Mouse (Mus musculus): ENCODE measurements at regions not wholly inside any gene's neighbourhood (a gene's known extent, or its start where the extent isn't known, plus 50 kb on each side); places are given as distances from the start of the nearest gene placed in this dataset.
A peak's percentile ranks its signal among the peaks of the same experiment; 100 is the strongest.

DNA sequence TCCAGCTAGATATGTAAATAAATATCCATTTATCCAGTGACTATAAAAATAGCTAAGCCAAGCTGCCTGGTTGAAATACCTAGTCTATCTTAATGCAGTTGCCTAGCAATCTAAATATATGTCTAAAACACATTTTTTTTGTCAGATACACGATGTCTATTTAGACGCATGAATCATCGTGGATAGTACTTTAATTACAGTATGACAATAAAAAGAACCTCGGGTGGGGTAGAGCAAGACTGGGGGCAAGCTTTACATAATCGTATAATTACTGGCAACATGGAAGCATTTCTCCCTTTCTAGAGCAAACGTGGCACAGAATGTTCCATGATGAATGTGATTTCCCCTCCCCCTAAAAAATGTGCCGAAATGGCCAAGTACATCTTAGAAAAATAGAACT is 180.4 kb downstream of the Gm19935 start:
- DNase-seq (ENCODE audit: low read depth, low spot score) = no peak

DNA sequence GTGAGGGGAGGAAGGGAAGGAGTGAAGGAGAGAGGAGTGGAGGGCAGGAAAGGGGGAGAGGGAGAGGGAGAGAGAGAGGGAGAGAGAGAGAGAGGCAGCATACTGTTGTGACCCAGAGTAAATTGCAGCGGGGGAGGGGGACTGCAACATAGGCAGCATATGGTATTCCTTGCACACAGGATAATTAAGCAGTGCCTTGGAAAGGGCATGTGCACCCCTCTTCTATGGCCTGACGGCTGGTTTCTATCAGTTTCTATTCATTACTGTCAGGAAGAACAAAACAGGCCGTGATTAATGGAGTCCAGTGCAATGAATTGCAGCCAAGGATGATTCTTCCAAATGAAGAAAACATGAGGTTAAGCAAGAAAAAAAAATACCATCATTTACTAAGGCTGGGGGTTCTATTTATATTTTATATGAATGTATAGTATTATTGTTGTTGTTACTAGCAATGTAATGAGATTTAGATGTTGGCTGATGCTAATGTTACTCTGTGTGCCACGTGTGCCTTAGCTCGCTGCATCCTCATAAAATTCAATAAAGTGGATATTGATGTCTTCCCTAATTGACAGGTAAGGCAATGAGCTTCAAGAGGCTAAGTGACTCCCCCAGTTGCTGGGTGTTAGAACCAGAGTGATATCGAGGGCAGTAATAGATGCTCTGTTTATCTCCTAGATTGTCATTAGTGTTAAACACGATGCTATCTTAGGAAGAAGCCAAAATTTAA is 181.3 kb downstream of the Gm19935 start:
- no peak for DNase-seq (ENCODE audit: low read depth, low spot score)

DNA sequence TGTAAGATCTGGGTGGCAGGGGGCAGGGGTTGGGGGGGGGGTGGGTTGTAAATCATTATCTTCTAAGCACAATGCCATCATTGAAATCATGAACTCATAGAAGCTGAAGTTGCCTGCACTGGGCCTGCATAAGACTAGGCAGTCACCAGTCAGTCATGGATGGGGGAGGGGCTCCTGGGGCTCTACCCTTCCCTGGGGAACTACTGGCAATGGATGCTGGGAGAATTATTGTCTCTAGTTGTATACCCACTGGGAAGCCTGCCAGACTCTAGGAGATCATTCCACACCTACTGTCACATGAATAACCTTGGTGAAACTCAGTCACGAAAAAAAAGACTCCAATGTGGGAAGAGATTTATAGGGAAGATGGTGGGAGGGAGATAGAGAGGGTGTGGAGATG is 186.4 kb downstream of the Gm19935 start:
- no peak for DNase-seq (ENCODE audit: low read depth, low spot score)

DNA sequence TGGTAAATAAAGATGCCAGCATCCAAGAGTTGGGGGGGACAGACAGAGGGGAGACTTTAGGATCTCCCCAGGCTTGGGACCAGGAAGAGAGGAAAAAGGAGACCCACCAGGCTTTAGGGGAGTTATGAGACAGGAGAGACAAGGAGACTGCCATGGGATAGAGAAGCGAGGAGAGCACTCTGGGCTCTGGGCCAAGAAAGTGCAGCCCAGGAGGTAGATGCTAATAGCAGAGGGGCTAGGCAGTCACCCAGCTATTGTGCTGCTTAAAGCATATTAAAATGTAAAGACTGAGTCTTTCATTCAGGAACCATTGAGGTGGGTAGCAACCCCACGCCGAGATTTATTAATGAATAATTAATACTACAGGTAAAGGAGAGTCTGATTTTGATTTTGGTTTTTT is 208.8 kb downstream of the Gm19935 start:
- DNase-seq (ENCODE audit: low read depth, low spot score) = no peak

DNA sequence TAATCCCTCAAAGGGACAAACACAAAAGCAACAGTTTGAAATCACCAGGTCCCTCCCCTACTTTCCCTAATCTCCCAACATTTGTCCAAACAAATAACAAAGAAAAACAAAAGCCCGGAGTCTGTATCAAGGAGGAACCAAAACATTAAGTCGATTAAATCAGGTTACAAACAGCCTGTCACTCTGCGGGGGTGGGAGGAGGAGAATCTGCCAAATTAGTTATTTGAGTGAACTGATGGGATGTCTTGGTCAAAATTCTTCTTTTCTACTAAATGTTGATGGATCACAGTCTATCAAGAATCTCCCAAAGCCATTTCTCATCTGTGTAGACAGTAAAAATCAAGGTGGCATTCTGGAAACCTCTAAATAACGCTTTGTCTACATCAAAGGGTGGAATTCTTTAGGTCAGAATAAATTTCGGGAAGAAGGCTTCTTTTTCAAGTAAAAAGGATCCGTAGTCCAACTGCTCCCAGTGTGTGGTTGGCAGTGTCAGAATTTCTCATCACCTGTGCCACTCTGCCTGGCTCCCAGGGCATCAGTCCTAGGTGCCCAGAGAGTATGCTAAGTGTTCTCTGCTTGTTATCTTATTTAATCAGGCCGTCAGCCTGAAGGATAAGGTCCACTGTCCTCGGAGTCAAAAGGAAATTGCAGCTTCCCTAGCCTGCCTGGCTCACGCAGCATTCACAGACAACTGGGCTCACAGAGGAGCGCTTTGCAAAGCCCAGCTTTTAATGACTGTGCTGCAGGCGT is 216.1 kb downstream of the Gm19935 start:
- DNase-seq (ENCODE audit: low read depth, low spot score) = no peak

DNA sequence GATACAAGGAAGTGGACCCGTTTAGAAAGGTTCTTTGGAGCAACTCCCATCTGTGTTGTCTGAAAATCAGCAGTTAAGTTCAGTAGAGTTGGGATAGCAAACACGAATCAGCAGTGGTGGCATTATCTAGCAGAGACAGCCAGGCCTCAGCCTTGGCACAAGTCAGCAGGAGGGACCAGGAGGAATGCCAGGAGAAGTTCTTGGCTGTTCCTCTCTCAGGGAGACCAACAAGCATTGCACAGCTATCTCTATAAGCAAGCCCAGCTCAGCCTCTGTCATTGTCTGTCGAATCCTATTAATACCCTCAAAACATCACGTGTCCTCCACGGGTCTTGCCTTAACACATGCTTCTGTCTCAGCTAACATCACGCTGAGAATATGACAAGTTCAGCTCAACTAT is 219.8 kb downstream of the Gm19935 start:
- DNase-seq (ENCODE audit: low read depth, low spot score) = no peak

DNA sequence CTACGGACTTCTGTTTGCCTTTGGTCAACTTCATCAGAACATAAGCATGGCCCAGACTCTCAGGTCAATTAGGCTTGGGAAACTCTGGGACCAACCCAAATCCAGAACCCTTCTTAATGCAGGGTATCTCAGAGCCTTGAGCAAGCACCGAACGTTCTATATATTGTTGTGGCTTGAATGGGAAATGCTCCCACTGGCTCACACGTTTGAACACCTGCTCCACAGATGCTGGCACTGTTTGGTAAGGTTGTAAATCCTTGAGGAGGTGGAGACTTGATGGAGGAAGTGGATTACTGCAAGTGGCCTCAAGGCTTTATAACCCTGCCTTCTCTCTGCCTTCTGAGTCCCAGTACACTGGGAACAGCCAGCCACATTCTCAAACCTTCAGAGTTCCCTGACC is 231.3 kb upstream of the Tox3 start:
- no peak for DNase-seq (ENCODE audit: low read depth, low spot score)

DNA sequence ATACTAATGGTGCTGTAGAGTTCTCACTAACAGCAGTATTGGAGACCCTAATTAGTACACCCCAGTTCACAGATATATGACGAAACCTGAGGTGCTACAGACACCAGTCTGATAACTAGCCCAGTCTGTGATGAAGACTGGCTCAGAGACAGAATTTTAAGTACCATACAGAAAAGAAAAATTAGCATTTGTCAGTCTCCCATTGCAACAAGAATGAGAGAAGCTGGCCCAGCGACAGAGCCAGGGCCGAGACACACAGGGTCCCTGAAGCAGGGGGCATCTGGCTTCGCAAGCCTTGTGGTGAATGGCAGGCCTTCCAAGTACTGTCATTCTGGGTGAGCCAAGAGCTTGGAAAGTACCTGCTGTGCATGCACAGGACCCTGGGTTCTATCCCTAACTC is 228.8 kb upstream of the Tox3 start:
- DNase-seq (ENCODE audit: low read depth, low spot score) = no peak

DNA sequence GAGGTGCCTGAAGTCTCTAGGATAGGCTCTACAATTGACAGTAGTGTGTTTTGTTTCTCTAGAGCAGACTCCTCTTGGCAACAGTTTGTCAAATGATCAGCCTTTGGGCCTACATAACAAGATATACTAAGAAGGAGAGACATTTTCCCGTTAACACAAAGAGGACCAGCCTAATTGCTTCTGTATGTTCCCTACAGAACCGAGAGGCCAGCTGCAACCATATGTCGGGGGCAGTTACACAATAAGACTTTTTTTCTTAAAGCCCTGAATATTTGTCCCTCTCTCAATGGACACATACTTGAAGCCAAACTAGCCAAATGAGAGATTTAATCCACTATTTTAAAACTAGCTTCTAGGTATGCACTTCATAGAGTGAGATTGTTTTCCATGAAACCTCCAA is 226.5 kb upstream of the Tox3 start:
- DNase-seq (ENCODE audit: low read depth, low spot score) = no peak

DNA sequence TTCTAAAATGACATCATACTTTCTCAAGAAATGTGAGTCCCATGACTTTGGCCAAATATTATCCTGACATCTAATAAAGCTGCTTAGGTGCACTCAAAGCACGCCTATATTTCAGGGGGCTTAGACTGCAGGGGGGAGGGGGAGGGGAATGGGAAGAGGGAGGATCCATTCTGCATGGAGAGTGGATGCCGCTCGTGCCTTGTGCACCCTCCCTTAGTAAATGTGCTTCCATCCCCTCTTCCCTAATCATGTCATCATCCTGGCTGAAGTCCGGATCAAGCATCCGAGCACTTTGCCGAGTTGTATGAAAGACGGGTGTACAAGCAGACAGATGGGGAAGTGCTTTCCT is 207.9 kb upstream of the Tox3 start:
- DNase-seq (ENCODE audit: low read depth, low spot score) = no peak

DNA sequence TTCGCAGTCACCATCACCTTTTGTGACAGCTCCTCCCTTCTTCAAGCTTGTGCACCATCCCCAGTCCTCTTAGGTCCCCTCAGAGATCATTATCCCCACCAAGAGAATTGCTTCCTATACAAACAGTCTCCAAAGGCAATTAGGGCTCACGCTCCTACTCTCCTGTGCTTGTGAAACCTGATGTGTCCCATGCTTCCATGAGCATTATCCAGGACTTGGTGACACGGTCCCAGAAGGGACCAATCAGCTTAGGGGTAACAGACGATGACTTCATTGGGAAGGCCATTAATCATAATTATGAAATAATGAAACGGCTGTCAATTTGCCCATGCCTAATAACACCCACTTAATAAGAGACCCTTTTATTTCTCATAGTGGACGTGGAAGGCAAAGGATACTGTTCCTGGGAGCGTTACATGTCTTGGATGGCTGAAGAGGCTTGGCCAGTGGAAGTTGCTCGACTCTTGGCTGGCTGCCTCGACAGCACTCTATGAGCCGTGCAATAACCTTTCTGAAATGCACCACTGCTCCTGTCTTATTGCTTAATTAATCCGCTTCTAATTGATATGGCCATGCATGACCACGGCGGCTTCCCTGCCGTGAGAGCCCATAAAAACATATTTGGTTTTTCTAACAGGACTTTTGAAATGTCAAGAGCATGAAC is 207.4 kb upstream of the Tox3 start:
- no peak for DNase-seq (ENCODE audit: low read depth, low spot score)

DNA sequence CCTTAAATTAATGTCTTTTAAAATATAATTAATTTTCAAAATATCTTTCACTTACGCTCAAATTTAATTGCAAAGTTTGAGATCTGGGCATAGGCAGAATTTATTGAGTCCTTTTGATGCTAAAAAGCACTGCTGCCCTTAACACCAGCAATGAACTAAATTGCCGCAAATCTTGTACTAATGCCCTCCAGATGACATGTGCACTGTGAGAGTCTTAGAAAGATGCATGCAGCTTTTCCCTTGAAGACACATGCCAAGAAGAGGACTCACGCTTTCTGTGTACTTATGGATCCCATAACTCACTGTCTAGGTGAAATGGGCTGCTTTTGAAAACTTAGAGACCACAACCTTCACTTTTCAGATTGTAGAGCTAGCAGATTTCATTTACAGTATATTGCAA is 199.1 kb upstream of the Tox3 start:
- DNase-seq (ENCODE audit: low read depth, low spot score) = no peak

DNA sequence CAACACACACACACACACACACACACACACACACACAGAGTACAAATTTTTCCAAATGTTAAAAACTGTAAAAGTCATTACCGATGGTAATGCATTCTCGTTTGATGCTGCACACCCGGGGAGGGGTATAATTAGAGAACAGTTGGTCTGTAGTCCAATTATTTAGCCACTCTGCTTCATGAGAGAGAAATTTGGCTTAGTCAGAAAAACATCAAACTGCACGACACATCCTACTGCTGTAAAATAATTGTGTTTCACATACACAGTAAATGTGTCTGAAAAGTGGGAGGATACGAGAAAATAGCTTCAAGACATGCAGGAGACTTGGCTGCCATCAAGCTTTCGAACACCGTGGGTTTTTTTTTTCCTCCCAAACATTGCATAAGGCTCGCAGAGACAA is 194.5 kb upstream of the Tox3 start:
- DNase-seq (ENCODE audit: low read depth, low spot score) = no peak

DNA sequence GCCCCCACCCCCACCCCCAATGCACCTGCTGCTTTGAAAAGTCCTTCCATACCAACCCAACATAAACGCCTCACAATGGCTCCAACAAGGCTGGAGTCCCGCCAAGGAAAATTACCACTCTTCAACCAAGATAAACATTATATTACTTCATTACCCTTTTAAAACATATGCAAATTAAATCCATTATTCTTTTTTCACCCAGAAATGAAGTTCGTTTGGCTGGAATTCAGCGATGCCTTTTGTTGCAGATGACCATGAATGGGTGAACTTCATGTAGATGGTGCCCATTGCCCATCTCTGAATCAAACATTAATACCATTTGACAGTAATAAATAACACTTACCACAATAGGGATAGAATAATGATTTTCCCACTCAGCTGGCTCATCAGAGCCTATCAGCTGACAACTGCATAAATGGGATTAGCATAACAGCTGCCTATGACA is 188.1 kb upstream of the Tox3 start:
- DNase-seq (ENCODE audit: low read depth, low spot score) = no peak

DNA sequence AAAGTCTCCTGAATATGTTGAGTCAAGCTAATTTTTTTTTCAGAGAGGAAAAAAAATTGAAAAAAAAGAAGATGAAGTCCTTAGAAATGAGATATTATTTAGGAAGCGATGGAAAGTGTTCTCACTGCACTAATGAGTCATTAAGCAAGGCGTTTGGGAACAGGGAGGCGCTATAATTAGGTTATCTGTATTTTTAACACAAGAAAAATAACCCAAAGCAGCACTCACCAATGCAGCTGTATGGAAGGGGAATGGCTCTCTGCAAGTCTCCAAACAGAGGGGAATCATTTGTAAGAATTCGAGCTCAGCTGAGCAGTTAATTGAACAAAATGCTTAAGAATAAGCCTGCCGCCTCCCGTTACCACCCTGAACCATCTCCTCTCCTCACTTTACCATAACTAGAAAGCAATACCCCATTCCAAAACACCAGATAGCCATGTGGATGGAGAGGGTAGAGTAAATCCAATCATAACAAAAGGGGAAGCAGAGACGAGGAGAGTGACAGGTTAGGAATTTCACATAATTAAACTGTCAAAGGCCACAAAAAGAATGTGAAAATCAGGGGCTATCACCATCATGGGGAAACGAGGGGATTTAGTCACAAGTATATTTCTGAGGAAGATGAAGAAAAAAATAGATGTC is 187.5 kb upstream of the Tox3 start:
- DNase-seq (ENCODE audit: low read depth, low spot score) = no peak

DNA sequence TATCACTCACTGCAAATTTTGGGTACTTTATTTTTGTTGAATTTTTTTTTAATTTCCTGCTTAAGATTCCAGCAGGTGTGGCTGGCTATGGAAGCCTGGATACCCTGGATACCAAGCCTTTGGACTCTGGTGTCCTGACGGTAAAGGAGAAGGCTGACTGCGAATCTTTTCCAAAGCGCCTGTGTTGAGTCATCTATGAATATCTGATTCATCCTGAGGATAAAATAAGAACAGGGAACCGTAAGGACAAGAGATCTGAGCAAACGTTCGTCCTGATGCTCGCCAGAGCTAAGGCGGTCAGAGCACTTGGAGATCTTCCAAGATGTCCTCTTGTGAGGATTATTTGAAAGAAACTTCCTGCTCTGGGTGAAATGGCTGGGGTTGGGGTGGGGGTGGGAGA is 173.2 kb upstream of the Tox3 start:
- no peak for DNase-seq (ENCODE audit: low read depth, low spot score)

DNA sequence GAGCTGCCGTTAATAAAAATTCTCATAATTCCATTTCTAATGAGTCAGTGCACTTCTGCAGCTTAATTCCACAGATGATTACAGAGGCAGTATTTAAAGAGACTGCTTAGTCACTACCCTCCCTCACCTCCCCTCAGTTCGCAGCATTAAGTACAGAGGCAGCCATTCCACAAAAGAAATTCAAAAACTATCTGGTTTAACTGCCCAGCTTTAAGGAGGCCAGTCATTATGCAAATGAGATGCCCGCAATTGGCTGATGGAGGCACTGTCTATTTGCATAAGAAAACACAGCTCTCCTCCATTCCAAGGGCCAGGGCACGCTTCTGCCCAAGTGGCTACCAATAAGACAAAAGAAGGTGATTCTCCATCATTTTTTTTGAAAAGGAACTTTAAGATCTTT is 172.0 kb upstream of the Tox3 start:
- peak; percentile 35 for DNase-seq (ENCODE audit: low read depth, low spot score)

DNA sequence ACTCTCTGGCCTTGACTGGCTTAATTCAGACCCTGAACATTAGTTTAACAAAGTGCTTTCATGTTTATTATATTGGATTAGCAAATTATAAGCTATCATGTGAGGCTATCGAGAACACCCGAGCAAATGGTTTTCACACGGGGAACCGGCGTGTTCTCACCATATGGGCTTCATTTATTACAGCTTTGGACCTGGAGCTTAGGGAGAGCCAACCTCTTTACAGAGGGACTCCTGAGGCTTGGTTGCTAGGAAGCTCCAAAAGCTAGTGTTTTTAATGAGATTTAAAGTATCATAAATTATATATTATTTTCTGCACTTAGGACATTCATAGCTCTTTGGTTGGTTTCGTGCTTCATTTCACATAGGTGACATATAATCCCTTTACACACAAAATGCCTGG is 171.4 kb upstream of the Tox3 start:
- DNase-seq (ENCODE audit: low read depth, low spot score) = no peak

DNA sequence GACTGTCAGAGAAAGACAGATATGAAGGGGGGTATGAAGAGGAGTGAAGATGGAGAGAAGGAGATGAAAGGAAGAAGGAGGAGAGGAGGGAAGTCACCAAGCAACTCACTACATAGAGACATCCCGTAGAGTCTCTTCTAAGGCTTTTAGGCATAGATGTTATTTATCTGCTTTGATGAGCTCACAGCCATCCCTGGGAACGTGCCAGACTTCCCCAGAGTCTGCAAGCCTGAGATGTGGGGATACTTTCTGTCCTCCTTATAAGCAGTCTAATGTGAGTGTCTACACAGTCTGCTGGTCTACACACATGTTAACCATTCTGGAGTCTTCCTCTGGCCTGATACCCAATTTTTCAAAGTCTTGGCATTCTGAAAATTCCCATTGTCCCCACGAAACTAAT is 166.0 kb upstream of the Tox3 start:
- DNase-seq (ENCODE audit: low read depth, low spot score) = no peak

DNA sequence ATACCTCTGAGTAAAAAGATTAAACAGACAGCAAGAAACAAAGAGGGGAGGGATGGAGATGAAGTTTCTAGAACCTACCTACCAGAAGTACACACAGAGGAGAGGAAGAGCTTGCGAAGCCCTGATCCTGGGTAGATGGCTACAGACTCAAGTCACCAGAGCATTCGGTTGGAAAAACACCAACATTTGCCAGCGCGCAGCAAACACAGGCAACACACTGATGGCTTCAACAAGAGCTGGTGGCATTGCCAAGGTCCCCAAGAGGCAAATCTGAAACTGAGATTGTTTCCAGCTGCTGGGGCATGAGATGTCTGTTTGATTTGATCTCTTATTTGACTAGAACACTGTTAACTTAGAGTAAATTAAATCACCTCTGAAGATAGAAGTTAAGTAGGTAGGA is 165.5 kb upstream of the Tox3 start:
- DNase-seq (ENCODE audit: low read depth, low spot score) = no peak

DNA sequence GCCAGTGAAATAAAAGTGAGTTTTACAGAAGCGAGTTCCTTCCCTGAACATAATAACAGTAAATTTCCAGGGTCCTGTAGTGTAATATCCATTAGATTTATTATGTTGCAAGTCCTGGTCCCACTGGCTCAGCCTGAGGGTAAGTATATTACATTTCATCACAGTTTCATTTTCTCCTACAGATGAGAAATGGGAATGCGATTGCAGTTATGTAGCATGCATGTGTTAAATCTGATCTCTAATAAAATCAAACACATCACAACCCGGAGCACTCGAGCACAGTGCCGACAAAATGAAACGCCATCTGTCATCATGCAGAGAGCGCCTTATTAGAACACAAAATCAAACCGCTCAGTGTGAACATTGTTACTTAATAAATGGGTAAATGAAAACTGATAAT is 165.0 kb upstream of the Tox3 start:
- no peak for DNase-seq (ENCODE audit: low read depth, low spot score)

DNA sequence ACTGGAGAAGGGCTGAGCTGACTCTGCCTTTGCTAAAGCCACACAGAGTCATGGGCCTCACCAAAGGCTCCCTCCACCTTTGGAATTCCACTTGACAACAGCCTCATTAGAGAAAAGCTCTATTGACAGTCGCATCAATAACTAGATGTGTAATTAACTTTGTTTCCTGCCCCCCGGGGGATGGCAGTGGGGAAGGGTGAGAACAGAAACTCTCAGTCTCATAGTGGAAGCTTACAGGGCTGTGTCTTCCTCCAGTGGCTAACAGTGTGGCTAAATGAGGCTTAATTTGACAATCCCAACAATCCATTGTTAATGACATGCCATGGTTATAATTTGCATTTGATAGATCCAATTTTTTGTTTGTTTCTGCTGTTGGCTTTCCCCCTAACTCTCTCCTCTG is 164.5 kb upstream of the Tox3 start:
- no peak for DNase-seq (ENCODE audit: low read depth, low spot score)

DNA sequence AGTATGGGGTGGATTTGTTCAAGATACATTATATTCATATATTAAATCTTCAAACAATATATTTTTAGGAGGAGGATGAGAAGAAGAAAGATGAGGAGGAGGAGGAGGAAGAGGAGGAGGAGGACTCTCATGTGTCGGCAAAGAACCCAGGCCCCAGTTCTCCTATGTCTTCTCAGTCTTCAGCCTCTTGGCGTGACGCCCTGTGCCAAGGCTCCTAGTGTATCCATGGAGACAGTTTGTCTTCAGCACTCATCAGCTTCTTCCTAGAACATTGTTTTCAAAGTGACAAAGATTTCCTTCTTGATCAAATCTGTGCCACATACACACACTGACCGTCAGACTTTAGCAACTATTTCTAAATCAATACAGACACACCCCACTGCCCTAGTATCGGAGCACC is 156.4 kb upstream of the Tox3 start:
- no peak for DNase-seq (ENCODE audit: low read depth, low spot score)
